Mouse (Mus musculus) forebrain, embryonic 15.5 days (tissue): ENCODE results near the gene Trim40. TPM values are rescaled to one million over a fixed set of nuclear protein-coding genes. Genes with fewer than 3 reads are reported as not detected.

Source experiments
- ATAC-seq: fragments of 200-750 bp; cut with Nextera tagmentation; replicated peaks from 2 replicates; pipeline ENCODE4 v1.8.0; 2017; ENCODE audit warnings: mild to moderate bottlenecking, moderate TSS enrichment, moderate library complexity
- H3K27ac ChIP-seq: fragments of 300-500 bp; sonication (generic); replicated peaks from 2 replicates; pipeline ENCODE4 v1.5.1; 2015; ENCODE audit warnings: mild to moderate bottlenecking, inconsistent platforms
- H3K27me3 ChIP-seq: fragments of 300-500 bp; sonication (generic); 2 replicates; pipeline ENCODE4 v1.6.1; 2015; ENCODE audit warnings: inconsistent platforms
- H3K36me3 ChIP-seq: fragments of 300-500 bp; sonication (generic); 2 replicates; pipeline ENCODE4 v1.6.1; 2015; ENCODE audit warnings: mild to moderate bottlenecking, inconsistent platforms
- H3K4me1 ChIP-seq: fragments of 300-500 bp; sonication (generic); 2 replicates; pipeline ENCODE4 v1.6.1; 2015; ENCODE audit warnings: inconsistent platforms
- H3K4me2 ChIP-seq: fragments of 300-500 bp; sonication (generic); replicated peaks from 2 replicates; pipeline ENCODE4 v1.6.1; 2015; ENCODE audit warnings: mild to moderate bottlenecking, inconsistent platforms
- H3K4me3 ChIP-seq: fragments of 300-500 bp; sonication (generic); 2 replicates; pipeline ENCODE4 v1.5.1; 2015; ENCODE audit warnings: mild to moderate bottlenecking, inconsistent platforms
- H3K9ac ChIP-seq: fragments of 300-500 bp; sonication (generic); replicated peaks from 2 replicates; pipeline ENCODE4 v1.6.1; 2015; ENCODE audit warnings: mild to moderate bottlenecking, inconsistent platforms
- H3K9me3 ChIP-seq: fragments of 300-500 bp; sonication (generic); 2 replicates; pipeline ENCODE4 v1.6.1; 2016; ENCODE audit warnings: inconsistent platforms
- WGBS: fragments of 180-500 bp; shearing (Covaris S2); methylation state at CpG from one replicate; pipeline ENCODE4 v1.1.7; 2015; ENCODE audit warnings: mixed read lengths; 5-methylcytosine and 5-hydroxymethylcytosine counted together
- polyA plus RNA-seq: library from polyadenylated mRNA; unstranded; fragments of >200 nt; fragmentation: Nextera tagmentation; extraction: Ambion mirVana; gene quantifications from 2 replicates; pipeline ENCODE4 v1.2.1, GENCODE M21; 2015

The Trim40 gene
- polyA plus RNA-seq, 1 experiment from 2014 or later: not detected

DNA sequence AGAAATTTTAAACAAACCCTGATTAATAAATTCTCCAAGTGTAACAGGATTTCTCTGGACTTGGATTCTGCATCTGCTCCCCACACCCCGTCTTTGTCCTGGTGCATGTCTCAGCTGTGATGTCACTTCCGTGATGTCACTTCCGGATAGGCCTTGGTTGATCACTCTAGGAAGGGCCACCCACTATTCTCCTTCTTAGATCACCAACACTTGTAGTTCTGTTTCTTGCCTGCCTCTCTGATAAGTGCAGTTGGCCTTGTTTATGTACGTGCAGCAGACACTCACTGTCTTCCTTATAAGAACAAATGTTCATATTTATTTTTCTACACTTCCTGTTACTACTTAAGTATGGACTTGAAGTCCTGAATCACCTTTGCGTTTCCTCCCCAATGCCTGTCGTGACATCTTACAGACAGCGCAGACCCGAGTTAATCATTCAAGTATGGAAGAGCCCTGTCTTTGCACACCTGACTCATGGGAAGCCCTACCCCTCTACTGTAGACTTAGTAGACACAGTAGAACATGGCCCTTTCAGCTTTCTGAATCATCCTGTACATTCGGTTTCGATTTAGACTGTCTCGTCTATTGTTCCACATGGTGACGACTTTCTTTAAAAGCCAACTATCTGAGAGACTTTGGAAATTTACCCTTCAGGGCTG, 4.7 kb downstream of the Trim40 start:
- Histone ChIP-seq H3K4me1 (no peaks in the 10 kb centered on the region), H3K9me3 (no peaks in the 10 kb centered on the region), H3K27ac (no peak overlapping the region), H3K27me3 (no peaks in the 10 kb centered on the region), H3K4me3 (no peak overlapping the region), H3K9ac (no peak overlapping the region), H3K36me3 (no peaks in the 10 kb centered on the region), H3K4me2 (no peak overlapping the region)
- WGBS: 94% methylated on average over 12 of the region's 12 CpGs
- no peak for ATAC-seq

DNA sequence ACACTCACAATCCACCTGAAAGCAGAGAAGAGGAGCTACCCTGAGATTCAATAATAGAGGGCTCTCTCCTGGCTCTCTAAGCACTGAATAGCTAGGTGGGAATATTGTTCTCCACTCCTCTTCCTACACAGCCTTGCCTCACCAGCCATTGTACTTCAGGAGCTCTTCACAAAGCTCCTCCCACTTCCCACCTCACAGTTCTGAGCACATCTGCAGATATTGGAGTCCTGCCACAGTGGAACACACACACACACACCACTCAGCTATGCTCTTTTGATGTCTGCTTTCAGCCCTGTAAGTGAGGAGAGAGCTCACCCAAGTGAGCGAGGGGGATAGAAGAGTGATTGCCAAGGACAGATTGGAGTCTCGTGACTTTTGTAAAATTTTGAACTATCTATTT, 6.6 kb downstream of the Trim40 start:
- no peak for ATAC-seq
- H3K27me3 ChIP-seq: no peaks in the 10 kb centered on the region
- H3K4me1 ChIP-seq: no peaks in the 10 kb centered on the region
- H3K9me3 ChIP-seq: no peaks in the 10 kb centered on the region
- 73% methylated on average over 2 of the region's 2 CpGs for WGBS
- no peak overlapping the region for H3K4me3 ChIP-seq
- no peak overlapping the region for H3K27ac ChIP-seq
- no peak overlapping the region for H3K9ac ChIP-seq
- no peak overlapping the region for H3K4me2 ChIP-seq
- no peaks in the 10 kb centered on the region for H3K36me3 ChIP-seq

DNA sequence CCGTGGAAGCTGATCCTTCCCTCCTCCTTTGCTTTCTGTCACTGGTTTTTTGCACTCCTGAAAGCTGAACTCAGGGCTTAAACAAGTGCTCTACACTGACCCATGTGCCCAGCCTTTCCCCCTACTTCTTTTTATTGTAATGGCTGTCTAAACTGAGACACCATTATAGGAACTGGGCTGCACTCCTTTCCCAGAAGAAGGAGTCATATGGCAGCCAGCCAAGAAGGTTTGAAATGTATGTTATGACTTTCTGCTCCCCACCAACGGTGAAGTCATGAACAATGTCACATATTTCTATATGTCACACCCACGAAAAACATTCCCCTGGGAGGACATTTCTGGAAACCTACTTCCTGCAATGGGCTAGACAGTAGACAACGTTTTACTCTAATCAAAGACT, 15.3 kb downstream of the Trim40 start:
- H3K36me3 ChIP-seq: no peaks in the 10 kb centered on the region
- no peaks in the 10 kb centered on the region for H3K4me1 ChIP-seq
- WGBS: 72% methylated on average over 4 of the region's 4 CpGs
- H3K9ac ChIP-seq: no peak overlapping the region
- H3K27ac ChIP-seq: no peak overlapping the region
- no peak overlapping the region for H3K4me3 ChIP-seq
- H3K9me3 ChIP-seq: no peaks in the 10 kb centered on the region
- ATAC-seq: no peak
- no peak overlapping the region for H3K4me2 ChIP-seq
- no peaks in the 10 kb centered on the region for H3K27me3 ChIP-seq

DNA sequence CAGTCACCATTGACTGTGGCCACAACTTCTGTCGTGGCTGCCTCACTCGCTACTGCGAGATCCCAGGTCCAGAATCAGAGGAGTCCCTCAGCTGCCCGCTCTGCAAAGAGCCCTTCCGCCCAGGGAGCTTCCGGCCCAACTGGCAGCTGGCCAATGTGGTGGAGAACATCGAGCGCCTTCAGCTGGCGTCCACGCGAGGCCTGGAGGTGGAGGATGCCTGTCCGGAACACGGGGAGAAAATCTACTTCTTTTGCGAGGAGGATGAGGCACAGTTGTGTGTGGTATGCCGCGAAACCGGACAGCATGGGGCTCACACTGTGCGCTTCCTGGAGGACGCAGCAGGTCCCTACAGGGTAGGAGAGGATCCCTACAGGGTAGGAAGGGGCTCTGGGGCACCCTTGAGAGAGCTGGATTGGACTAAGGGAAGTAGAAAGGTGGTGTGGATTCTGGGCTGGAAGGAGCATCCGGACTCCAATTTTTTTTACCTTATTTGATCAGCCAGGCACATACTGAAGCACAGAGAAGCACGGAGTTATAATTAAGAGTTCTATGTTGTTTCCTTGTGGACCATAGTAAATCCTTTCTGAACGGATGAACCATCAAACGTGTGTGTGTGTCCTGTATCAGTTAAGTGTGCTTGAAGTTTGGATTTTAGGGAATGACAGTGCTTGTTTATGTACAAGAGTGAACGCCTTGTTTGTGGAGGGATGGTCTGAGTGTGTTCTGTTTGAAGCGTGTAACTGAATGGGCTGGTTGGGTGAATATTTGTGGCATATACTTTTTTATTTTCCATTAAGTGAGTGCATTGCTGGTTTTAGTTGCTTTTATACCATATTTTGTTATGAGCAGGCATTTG, 19.7 kb downstream of the Trim40 start:
- H3K4me3 ChIP-seq: no peak overlapping the region
- H3K27me3 ChIP-seq: 0 out of 2 replicates have a peak, but pooled peaks cover 7% of the 10 kb centered on the region
- H3K27ac ChIP-seq: no peak overlapping the region
- H3K9ac ChIP-seq: no peak overlapping the region
- no peaks in the 10 kb centered on the region; the same call in 1 of the 2 replicates for H3K4me1 ChIP-seq
- no peaks in the 10 kb centered on the region for H3K9me3 ChIP-seq
- ATAC-seq: no peak
- no peaks in the 10 kb centered on the region for H3K36me3 ChIP-seq
- H3K4me2 ChIP-seq: no peak overlapping the region
- 83% methylated on average over 25 of the region's 25 CpGs for WGBS

DNA sequence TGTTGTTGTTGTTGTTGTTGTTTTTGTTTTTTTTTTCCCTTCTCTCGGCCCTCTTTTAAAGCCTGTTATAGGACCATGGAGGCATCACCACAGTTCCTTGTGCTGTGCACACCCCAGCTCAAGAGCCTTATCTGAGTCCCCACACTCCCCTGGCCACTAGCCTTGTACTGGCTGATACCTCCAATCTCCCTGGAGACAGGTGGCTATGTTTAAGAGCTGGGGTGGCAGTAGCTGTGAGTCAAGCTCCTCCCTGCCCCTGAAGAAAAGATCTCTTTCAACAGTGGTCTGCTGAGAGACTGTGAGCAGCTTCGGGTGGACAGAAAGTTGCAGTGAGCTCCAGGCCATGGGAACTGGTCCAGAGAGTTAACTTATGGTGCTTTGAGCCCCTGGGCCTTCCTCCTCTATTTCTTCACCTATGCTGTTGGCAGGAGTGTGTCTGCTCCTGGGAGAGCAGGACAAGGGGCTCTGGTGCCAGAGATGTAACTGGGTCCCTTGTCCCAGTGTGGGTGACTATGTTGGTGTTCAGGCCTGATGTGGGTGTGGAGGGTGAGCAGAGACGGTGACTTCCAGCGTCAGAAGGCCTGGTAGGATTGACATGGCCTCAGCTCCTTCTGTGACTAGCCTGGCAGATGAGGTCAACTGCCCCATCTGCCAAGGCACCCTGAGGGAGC, 20.5 kb downstream of the Trim40 start, which contains the start of gene Trim10:
Trim10 (plus strand) TSS at position 291 of the 671 bp plus-strand sequence.
- Histone ChIP-seq H3K4me2 (no peak within 1 kb of the TSS), H3K9ac (no peak within 1 kb of the TSS), H3K4me1 (no peaks in the 10 kb centered on the region; the same call in 1 of the 2 replicates), H3K36me3 (no peaks in the 10 kb centered on the region), H3K9me3 (no peaks in the 10 kb centered on the region), H3K27ac (no peak within 1 kb of the TSS), H3K4me3 (no peak within 1 kb of the TSS), H3K27me3 (0 out of 2 replicates have a peak, but pooled peaks cover 7% of the 10 kb centered on the region)
- 85% methylated on average over 4 of the region's 4 CpGs for WGBS
- no peak for ATAC-seq

DNA sequence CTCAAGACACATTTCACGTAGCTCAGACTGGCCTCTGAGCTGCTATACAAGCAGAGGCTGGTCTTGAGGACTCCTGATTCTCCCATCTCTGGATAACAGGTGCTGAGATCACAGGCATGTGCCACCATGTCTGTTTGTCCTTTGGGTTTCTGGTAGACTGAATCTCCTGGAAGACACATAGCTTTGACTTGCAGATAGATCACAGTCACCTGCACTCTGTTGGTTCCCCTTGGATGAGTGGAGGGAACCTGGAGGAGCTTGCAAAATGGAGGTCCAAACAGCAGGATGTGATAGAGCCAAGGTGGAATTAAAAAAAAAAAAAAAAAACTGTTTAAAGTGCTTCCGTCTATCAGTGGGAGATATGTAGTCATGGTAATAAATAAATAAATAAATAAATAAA, 21.1 kb downstream of the Trim40 start:
- H3K9me3 ChIP-seq: no peaks in the 10 kb centered on the region
- H3K27me3 ChIP-seq: 0 out of 2 replicates have a peak, but pooled peaks cover 7% of the 10 kb centered on the region
- H3K27ac ChIP-seq: no peak overlapping the region
- no peaks in the 10 kb centered on the region for H3K36me3 ChIP-seq
- H3K4me3 ChIP-seq: no peak overlapping the region
- H3K9ac ChIP-seq: no peak overlapping the region
- no peak for ATAC-seq
- H3K4me2 ChIP-seq: no peak overlapping the region
- H3K4me1 ChIP-seq: no peaks in the 10 kb centered on the region; the same call in 1 of the 2 replicates
- WGBS: 86% methylated on average over 2 of the region's 2 CpGs

DNA sequence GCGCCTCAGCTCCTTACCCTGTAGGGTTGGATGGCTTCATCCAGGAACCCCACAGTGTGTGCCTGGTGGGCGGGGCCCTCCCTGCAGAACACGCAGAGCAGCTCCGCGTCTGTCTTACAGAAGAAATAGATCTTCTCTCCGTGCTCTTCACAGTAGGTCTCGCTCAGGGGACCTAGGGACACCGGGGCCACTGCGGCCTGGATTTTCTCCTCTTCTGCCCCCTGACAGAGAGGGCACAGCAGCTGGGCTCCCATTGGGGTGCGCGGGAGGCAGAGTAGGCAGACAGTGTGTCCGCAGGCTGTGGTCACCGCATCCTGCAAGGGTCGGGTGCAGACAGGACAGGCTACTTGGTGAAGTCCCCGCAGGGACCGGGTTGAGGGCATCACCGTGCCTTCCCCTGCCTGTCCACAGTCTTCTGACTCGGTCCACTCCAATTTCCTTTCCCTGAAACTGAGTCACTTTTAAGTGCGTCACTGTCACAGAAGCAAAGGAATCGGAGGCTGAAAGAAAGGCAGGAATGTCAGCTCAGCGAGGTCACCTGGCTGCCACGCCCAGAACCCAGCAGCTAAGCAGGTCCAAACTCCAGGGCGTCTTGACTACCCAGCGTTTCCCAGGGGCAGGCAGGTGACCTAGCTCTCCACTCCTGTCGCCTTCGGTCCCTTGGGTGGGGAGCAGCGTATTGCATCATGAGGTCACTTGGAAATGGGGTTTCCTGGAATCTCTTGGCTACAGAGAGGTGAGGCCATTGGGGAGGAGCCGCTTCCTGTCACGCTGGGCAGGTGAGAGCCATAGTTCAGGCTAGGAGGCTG, 23.0 kb downstream of the Trim40 start, which contains the start of gene Trim15:
Trim15 (minus strand) TSS at position 492 of the 809 bp plus-strand sequence.
- Histone ChIP-seq H3K4me3 (peak within 1 kb of the TSS; percentile 26), H3K9ac (0 out of 2 replicates have a peak within 1 kb of the TSS, but pooled peaks have one; percentile 23), H3K27me3 (0 out of 2 replicates have a peak, but pooled peaks cover 7% of the 10 kb centered on the region), H3K9me3 (no peaks in the 10 kb centered on the region), H3K36me3 (no peaks in the 10 kb centered on the region), H3K27ac (no peak within 1 kb of the TSS), H3K4me2 (peak within 1 kb of the TSS; percentile 40), H3K4me1 (no peaks in the 10 kb centered on the region; the same call in 1 of the 2 replicates)
- ATAC-seq: no peak
- WGBS: 12% methylated on average over 29 of the region's 29 CpGs

DNA sequence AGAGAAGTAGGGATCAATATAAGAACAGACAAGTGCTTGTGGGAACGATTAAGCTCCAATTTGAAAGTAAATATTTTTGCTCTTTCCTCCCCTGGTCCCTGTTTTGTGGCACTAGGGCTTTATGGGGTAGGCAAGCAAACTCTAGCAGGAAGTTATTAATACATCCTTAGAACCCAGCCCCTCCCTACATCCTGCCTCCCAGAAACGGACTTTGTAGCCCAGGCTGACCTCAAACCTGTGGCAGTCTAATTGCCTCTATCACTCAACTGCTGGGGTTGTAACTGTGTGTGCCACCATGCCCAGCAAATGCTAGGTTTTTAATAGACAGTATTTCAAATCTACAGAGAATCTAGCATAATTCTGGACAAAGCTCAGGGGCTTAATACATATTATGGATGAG, 28.2 kb downstream of the Trim40 start:
- no peak overlapping the region for H3K4me3 ChIP-seq

DNA sequence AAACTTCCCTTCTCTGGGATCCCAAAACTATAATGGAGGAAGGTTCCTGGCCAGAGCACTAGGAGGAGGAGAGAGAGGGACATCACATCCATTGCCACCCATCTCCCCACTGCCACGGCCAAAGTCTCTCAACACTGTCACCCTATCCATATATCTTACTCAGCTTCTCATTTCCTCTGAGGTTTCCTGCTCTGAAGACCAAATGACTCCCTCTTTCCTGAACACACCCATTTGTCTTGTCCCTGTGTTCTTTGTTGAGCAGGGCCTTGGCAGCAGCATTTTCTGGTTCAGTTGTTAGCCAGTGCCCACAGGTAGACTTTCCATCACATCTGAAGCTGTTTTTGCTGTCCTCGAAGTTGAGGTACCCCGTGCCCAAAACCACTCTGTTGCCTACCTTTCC, 31.7 kb downstream of the Trim40 start:
- Histone ChIP-seq H3K9me3 (no peaks in the 10 kb centered on the region), H3K4me1 (no peaks in the 10 kb centered on the region), H3K27ac (no peak overlapping the region), H3K9ac (no peak overlapping the region), H3K27me3 (no peaks in the 10 kb centered on the region), H3K36me3 (peaks cover 52% of the 10 kb centered on the region), H3K4me3 (no peak overlapping the region), H3K4me2 (no peak overlapping the region)
- ATAC-seq: no peak
- 93% methylated on average over 3 of the region's 3 CpGs for WGBS

More for the DNA sequence above, 28.2 kb downstream of the Trim40 start:
- Histone ChIP-seq H3K4me1 (no peaks in the 10 kb centered on the region; the same call in 1 of the 2 replicates), H3K36me3 (peaks cover 29% of the 10 kb centered on the region), H3K9me3 (no peaks in the 10 kb centered on the region), H3K4me2 (no peak overlapping the region), H3K9ac (no peak overlapping the region), H3K27ac (no peak overlapping the region), H3K27me3 (no peaks in the 10 kb centered on the region)
- WGBS: 75% methylated on average over 2 of the region's 2 CpGs
- ATAC-seq: no peak

DNA sequence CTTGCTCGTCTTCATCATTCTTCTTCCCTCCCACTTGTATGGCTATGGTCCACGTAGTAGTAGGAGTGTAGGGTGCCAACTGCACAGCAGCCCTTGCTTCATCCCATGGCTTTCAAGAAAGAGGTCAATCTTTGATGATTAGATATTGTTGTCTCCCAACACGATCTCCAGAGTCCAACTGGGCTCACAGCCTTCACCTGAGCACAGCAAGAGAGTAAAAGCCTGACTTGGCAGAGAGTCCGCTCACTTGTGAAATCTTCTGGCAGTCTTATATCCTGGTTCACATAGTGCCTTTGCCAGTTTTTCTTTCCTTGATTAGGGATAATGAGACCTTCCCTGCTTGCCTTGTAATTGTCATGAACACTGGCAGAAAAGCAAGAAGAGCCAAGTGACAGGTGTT, 33.7 kb downstream of the Trim40 start:
- no peak overlapping the region for H3K9ac ChIP-seq
- peaks cover 70% of the 10 kb centered on the region for H3K36me3 ChIP-seq
- H3K27ac ChIP-seq: no peak overlapping the region
- H3K27me3 ChIP-seq: no peaks in the 10 kb centered on the region
- ATAC-seq: no peak
- H3K4me3 ChIP-seq: no peak overlapping the region
- H3K4me1 ChIP-seq: no peaks in the 10 kb centered on the region
- H3K9me3 ChIP-seq: no peaks in the 10 kb centered on the region
- WGBS: 91% methylated on average over 4 of the region's 4 CpGs
- H3K4me2 ChIP-seq: no peak overlapping the region

DNA sequence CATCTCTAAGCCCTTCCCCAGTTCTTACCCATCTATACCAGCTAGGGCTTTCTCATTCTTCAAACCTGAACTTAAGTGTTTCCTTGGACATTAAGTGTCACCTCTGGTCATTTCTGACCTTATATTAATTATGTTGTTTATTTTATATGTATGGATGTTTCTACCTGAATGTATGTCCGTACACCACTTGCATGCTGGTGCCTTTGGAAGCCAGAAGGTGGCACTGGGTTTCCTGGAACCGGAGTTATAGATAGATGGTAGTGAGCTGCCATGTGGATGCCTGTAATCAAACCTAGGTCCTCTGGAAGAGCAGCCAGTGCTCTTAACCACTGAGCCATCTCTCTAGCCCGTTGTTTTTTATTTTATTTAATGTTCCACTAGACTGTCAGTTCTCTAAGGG, 34.4 kb downstream of the Trim40 start:
- Histone ChIP-seq H3K27me3 (no peaks in the 10 kb centered on the region), H3K4me3 (no peak overlapping the region), H3K36me3 (peaks cover 77% of the 10 kb centered on the region), H3K9me3 (no peaks in the 10 kb centered on the region), H3K9ac (no peak overlapping the region), H3K4me1 (no peaks in the 10 kb centered on the region), H3K27ac (no peak overlapping the region), H3K4me2 (no peak overlapping the region)
- WGBS: 95% methylated on average over 3 of the region's 3 CpGs
- no peak for ATAC-seq
